Mouse (Mus musculus) forebrain, embryonic 11.5 days (tissue): ENCODE measurements around the gene Gm42688. TPM values are rescaled to one million over a fixed set of nuclear protein-coding genes. Genes with fewer than 3 reads are reported as not detected.
A peak's percentile ranks its signal among the peaks of the same experiment; 100 is the strongest.

Source experiments
- ATAC-seq: fragments of 200-750 bp; cut with Nextera tagmentation; replicated peaks from 2 replicates; pipeline ENCODE4 v1.8.0; 2017; ENCODE audit warnings: moderate TSS enrichment; ENCODE audit not compliant: low FRiP score
- DNase-seq: peaks from one replicate; pipeline ENCODE4 v3.0.0-alpha.2; 2017; ENCODE audit warnings: low spot score
- H3K27ac ChIP-seq: fragments of 300-500 bp; sonication (generic); 2 replicates; pipeline ENCODE4 v1.5.1; 2014; ENCODE audit warnings: low read depth, low read length
- H3K27me3 ChIP-seq: fragments of 300-500 bp; sonication (generic); 2 replicates; pipeline ENCODE4 v1.6.1; 2014; ENCODE audit warnings: mild to moderate bottlenecking, low read length, mixed read lengths; ENCODE audit not compliant: control insufficient read depth, insufficient read depth
- H3K36me3 ChIP-seq: fragments of 300-500 bp; sonication (generic); 2 replicates; pipeline ENCODE4 v1.6.1; 2014; ENCODE audit warnings: mild to moderate bottlenecking, low read length, moderate library complexity, mixed read lengths; ENCODE audit not compliant: control insufficient read depth, insufficient read depth
- H3K4me1 ChIP-seq: fragments of 300-500 bp; sonication (generic); replicated peaks from 2 replicates; pipeline ENCODE4 v1.6.1; 2014; ENCODE audit warnings: low read length, mixed read lengths; ENCODE audit not compliant: control insufficient read depth, insufficient read depth
- H3K4me2 ChIP-seq: fragments of 300-500 bp; sonication (generic); 2 replicates; pipeline ENCODE4 v1.6.1; 2014; ENCODE audit warnings: low read depth, mild to moderate bottlenecking, low read length, moderate library complexity, mixed read lengths; ENCODE audit not compliant: severe bottlenecking
- H3K4me3 ChIP-seq: fragments of 300-500 bp; sonication (generic); 2 replicates; pipeline ENCODE4 v1.5.1; 2014; ENCODE audit warnings: low read depth, low read length
- H3K9ac ChIP-seq: fragments of 300-500 bp; sonication (generic); 2 replicates; pipeline ENCODE4 v1.6.1; 2014; ENCODE audit warnings: low read length
- H3K9me3 ChIP-seq: fragments of 300-500 bp; sonication (generic); 2 replicates; pipeline ENCODE4 v1.6.1; 2016; ENCODE audit warnings: low read length, mixed read lengths; ENCODE audit not compliant: control insufficient read depth
- WGBS: fragments of 180-500 bp; shearing (Covaris S2); extraction: QIAGEN DNeasy Blood & Tissue Kit; methylation state at CpG from one replicate; pipeline ENCODE4 v1.1.7; 2014; 5-methylcytosine and 5-hydroxymethylcytosine counted together
- polyA plus RNA-seq: library from polyadenylated mRNA; unstranded; fragments of >200 nt; fragmentation: Nextera tagmentation; extraction: Ambion mirVana; gene quantifications from 2 replicates; pipeline ENCODE4 v1.2.1, GENCODE M21; 2014

The Gm42688 gene
- polyA plus RNA-seq, 1 experiment from 2014 or later, result 2.5 TPM

DNA sequence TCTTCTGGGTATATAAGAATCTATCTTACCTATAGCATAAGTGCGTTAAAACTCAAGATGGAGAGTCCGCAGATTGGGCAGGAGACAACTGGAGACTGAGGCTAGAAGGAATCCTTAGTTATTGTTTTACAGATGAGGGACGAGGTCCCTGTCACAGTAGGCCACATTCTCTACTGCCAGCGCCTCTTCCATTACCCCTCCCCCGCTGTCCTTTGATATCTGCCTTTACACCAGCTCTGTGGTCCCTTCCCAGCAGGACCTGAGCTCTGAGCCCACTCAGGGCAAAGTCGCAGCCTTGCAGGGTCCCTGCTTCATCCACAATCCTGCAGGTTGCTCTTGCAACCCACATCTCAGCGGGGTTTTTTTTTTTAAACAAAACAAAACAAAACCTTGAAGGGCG lies 33.2 kb upstream of the Gm42688 start:
- WGBS, result 4% methylated on average over 8 of the region's 8 CpGs
- no peak for ATAC-seq
- Histone ChIP-seq H3K9me3 (no peaks in the 10 kb centered on the region), H3K4me3 (no peak overlapping the region), H3K4me2 (no peak overlapping the region), H3K27ac (no peak overlapping the region), H3K36me3 (no peaks in the 10 kb centered on the region), H3K4me1 (peaks cover 14% of the 10 kb centered on the region; the same call in 1 of the 2 replicates), H3K9ac (no peak overlapping the region), H3K27me3 (peaks cover 97% of the 10 kb centered on the region)
- DNase-seq, result no peak

DNA sequence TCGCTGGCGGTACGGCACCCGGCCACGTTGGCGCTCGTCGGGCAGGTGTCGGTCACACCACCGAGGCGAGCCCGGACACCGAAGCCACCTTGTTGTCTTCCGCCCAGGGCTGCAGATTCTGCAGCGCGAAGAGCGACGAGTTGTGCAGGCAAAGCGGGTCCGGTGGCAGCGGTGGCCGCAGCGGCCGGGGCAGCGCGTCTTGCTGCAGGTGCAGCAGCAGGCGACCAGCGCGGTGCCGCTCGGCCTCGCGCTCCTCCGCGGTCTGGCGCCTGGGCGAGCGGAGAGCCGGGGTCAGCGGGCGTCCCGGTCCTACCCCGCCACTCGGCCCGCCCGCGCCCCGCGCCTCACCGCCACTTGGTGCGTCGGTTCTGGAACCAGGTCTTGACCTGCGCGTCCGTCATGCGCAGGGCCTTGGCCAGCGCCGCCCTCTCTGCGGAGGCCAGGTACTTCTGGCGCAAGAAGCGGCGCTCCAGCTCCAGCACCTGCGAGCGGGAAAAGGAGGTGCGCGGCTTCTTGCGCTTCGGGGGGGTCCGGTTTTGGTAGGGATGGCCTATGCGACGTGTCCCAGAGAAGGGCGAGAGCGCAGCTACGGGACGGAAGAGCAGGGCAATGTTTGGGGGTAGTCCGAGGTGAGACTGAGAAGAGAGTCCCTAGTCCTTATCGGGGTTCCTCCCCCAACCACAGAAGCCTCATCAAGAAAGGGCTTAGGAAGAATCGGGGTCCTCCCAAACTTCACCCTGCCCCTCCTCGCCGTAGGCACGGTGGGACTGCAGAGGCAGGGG lies 32.5 kb upstream of the Gm42688 start:
- ATAC-seq, result no peak
- H3K9me3 ChIP-seq, result no peaks in the 10 kb centered on the region
- DNase-seq, result peak; percentile 64
- peaks cover 14% of the 10 kb centered on the region; the same call in 1 of the 2 replicates for H3K4me1 ChIP-seq
- H3K4me2 ChIP-seq, result peak overlapping the region; percentile 27; the same call in 1 of the 2 replicates
- no peak overlapping the region for H3K27ac ChIP-seq
- H3K4me3 ChIP-seq, result no peak overlapping the region
- no peaks in the 10 kb centered on the region for H3K36me3 ChIP-seq
- H3K9ac ChIP-seq, result no peak overlapping the region
- WGBS, result under 1% methylated on average over 81 of the region's 81 CpGs
- H3K27me3 ChIP-seq, result peaks cover 96% of the 10 kb centered on the region

DNA sequence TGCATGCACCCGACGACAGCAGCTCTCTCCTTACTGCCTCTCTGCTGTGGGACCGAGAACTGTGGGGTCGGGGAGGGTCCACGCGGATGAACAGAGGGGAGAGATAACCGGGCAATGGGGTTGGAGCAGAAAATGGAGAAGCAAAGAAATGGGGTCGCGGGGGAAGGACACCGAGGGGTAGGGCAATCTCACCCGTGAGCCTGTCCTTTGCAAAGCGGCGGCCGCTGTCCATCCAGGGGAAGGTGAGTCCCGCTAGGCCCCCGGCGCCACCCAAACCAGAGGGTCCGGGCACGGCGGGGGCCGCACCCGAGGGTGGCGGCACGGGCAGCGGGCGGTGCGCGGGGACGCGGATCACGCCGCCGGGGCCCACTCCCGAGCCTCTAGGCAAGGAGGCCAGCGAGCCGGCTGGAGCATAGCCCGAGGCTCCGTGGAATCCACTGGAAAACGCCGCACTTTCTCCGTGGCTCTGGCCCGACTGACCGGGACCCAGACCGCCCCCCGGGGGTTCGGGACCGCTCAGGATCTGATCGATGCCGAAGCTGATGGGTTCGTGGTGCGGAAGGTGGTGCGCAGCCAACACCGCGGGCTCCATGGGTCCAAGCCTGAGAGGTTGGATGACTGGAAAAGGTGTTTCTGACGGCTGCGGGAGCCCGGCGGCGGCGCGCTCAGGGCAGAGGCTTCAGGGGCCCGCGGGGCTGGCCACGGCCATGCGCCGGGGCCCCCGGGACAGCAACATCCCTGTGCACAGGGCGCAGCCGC lies 31.8 kb upstream of the Gm42688 start:
- peak overlapping the region; percentile 24 for H3K4me2 ChIP-seq
- ATAC-seq, result peak; percentile 32; the same call in 1 of the 2 replicates
- peak; percentile 70 for DNase-seq
- peaks cover 96% of the 10 kb centered on the region for H3K27me3 ChIP-seq
- no peak overlapping the region for H3K9ac ChIP-seq
- H3K27ac ChIP-seq, result no peak overlapping the region
- H3K4me1 ChIP-seq, result peaks cover 14% of the 10 kb centered on the region; the same call in 1 of the 2 replicates
- H3K4me3 ChIP-seq, result peak overlapping the region; percentile 6; the same call in 1 of the 2 replicates
- under 1% methylated on average over 69 of the region's 69 CpGs for WGBS
- no peaks in the 10 kb centered on the region for H3K9me3 ChIP-seq
- H3K36me3 ChIP-seq, result no peaks in the 10 kb centered on the region

DNA sequence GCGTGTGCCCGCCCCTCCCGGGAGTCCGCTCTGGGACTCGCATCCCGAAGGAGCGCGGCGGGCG lies 31.3 kb upstream of the Gm42688 start, which contains the start of gene Tlx2:
Tlx2 (minus strand) TSS at position 47 of the 64 bp plus-strand sequence.
- H3K9me3 ChIP-seq, result no peaks in the 10 kb centered on the region
- no peak for ATAC-seq
- no peak within 1 kb of the TSS for H3K9ac ChIP-seq
- H3K4me1 ChIP-seq, result peaks cover 14% of the 10 kb centered on the region; the same call in 1 of the 2 replicates
- H3K36me3 ChIP-seq, result no peaks in the 10 kb centered on the region
- peaks cover 92% of the 10 kb centered on the region for H3K27me3 ChIP-seq
- H3K4me3 ChIP-seq, result peak within 1 kb of the TSS; percentile 6; the same call in 1 of the 2 replicates
- WGBS, result 0% methylated on average over 10 of the region's 10 CpGs
- peak within 1 kb of the TSS; percentile 24 for H3K4me2 ChIP-seq
- no peak within 1 kb of the TSS for H3K27ac ChIP-seq
- DNase-seq, result no peak

DNA sequence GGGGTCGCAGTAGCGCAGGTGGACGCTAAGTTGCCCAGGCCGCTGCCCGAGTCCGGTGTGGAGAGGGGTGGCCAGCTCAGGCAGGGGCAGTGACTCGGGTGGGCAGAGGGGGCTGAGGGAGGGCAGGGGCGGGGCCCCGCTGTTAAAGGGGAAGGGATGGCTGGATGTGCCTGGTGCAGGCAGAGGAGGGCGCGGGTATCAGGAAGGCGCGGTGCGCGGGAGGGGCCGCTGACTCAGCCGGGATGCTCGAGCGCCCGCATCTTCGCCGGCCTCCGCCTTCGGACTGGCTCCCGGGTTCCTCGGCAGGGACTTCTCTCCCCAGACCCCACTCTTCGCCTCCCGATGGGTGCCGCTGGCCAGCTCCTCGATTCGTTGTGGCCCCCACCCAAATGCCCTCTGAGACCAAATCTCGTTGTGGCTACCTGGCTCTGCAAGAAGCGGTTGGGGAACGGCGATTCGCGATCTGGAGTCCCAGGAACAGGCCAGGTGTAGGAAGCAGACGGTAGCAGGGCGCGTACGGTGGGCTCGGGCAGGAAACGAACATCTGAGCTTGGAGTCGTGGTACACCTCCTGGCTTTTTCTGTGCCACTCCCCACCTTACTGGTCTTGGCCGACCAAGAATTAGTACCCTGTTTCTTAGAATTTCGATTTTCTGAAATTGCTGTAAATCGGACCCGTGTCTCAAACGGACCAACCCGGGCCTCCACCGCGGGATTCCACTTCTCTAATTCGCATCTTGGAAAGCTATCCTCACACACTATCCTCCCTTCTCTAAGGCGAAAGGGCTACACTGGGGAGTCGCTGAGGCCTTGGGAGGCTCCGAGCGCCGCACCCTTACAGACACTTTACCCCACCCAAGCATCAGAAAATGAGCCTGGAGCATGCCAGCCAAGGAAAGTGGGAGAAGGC lies 30.9 kb upstream of the Gm42688 start:
- no peaks in the 10 kb centered on the region for H3K36me3 ChIP-seq
- under 1% methylated on average over 58 of the region's 58 CpGs for WGBS
- peak overlapping the region; percentile 24 for H3K4me2 ChIP-seq
- peak; percentile 42; the same call in 1 of the 2 replicates for ATAC-seq
- H3K27me3 ChIP-seq, result peaks cover 89% of the 10 kb centered on the region
- no peak overlapping the region for H3K27ac ChIP-seq
- peak; percentile 77 for DNase-seq
- peaks cover 14% of the 10 kb centered on the region; the same call in 1 of the 2 replicates for H3K4me1 ChIP-seq
- H3K9me3 ChIP-seq, result no peaks in the 10 kb centered on the region
- H3K9ac ChIP-seq, result no peak overlapping the region
- H3K4me3 ChIP-seq, result peak overlapping the region; percentile 6; the same call in 1 of the 2 replicates

DNA sequence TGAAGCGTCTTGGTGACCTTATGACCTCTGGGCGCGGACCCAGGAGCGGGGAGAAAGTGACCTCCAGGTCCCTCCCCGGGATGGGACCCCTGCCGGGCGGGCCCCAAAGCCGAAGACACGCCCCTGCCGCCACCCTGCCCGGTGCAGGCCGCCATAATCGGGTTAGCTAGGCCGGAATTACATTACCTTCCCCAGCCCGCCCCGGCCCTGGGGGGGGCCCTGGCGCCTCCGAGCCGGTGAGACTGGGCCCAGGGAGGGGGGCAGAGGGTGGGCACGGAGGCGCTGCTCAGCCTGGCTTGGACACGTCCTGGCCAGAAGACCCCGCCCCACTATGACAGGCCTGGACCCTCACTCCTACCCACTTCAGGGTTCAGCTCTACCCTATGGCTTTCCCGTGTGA lies 30.2 kb upstream of the Gm42688 start:
- Histone ChIP-seq H3K9ac (no peak overlapping the region), H3K27ac (no peak overlapping the region), H3K4me1 (peaks cover 14% of the 10 kb centered on the region; the same call in 1 of the 2 replicates), H3K4me2 (no peak overlapping the region), H3K27me3 (peaks cover 88% of the 10 kb centered on the region), H3K36me3 (no peaks in the 10 kb centered on the region), H3K4me3 (no peak overlapping the region), H3K9me3 (no peaks in the 10 kb centered on the region)
- 0 out of 2 replicates have a peak, but pooled peaks have one; percentile 22 for ATAC-seq
- 2% methylated on average over 23 of the region's 24 CpGs for WGBS
- DNase-seq, result no peak

DNA sequence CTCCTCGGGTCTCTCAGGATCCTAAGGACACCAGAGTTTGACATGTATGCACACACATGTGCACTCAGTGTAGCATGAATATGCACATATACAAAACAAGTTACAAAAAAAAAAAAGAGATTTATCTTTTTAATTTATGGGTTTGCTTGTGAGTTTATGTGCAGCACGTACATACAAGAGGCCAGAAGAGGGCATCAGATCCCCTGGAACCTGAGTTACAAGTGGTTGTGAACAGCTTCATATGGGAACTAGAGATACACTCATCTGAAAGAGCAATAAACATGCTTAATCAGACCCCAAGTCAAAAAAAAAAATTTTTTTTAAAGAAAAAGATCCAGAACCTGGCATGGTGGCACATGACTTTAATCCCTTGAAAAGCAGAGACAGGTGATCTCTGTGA lies 26.4 kb upstream of the Gm42688 start:
- WGBS, result 15% methylated on average over 2 of the region's 2 CpGs
- peak; percentile 48 for DNase-seq
- no peak overlapping the region for H3K4me2 ChIP-seq

DNA sequence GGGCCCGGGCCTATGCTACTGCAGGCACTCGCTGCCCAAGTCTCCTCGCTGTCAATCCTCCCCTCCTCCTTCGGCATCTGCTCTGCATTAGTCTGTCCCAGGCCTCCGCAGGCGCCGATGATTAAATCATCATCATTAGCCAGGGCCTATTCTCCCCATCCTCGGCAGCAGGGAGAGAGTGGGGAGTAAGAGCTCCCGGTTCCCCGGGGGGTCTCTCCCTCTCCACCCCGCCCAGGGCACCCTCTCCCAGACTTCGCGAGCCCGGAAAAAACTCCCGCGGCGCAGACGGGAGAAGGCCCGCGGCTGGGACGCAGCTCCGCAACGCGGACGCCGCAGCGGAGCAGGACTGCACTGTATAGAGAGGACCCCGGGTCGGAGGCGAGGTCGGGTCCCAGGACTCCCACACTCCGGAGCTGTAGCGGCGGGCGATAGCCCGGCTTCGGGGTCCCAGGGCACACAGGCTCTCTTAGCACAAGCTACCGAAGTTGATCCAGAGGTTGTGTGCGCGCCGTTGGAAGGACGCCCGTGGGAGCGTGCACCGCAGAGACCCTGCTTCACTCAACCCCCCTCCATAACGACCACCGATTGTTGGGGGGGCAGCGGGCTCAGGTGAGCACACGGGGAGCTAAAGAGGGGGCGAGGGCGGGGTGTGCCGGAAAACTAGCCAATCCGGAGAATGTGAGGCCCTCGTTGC lies 23.6 kb upstream of the Gm42688 start, which contains the start of gene Pcgf1:
Pcgf1 (plus strand) TSS at position 240 of the 694 bp plus-strand sequence.
- WGBS, result under 1% methylated on average over 52 of the region's 54 CpGs
- Histone ChIP-seq H3K4me2 (peak within 1 kb of the TSS; percentile 99), H3K4me1 (peaks cover 5% of the 10 kb centered on the region; the same call in 1 of the 2 replicates), H3K4me3 (peak within 1 kb of the TSS; percentile 71), H3K9me3 (no peaks in the 10 kb centered on the region), H3K9ac (peak within 1 kb of the TSS; percentile 78), H3K27ac (peak within 1 kb of the TSS; percentile 77), H3K27me3 (peaks cover 31% of the 10 kb centered on the region), H3K36me3 (peaks cover 3% of the 10 kb centered on the region; the same call in 1 of the 2 replicates)
- DNase-seq (no peak), ATAC-seq (peak; percentile 84)

More for the DNA sequence above, 26.4 kb upstream of the Gm42688 start:
- H3K9me3 ChIP-seq, result no peaks in the 10 kb centered on the region
- no peak for ATAC-seq
- H3K36me3 ChIP-seq, result no peaks in the 10 kb centered on the region
- H3K4me3 ChIP-seq, result no peak overlapping the region
- peaks cover 56% of the 10 kb centered on the region for H3K27me3 ChIP-seq
- H3K9ac ChIP-seq, result no peak overlapping the region
- H3K4me1 ChIP-seq, result peaks cover 10% of the 10 kb centered on the region; the same call in 1 of the 2 replicates
- no peak overlapping the region for H3K27ac ChIP-seq
